Mouse (Mus musculus) forebrain, postnatal 0 days (tissue): Measurements from ENCODE around the gene Scgn. TPM values are rescaled to one million over a fixed set of nuclear protein-coding genes. Genes with fewer than 3 reads are reported as not detected.

ENCODE experiments used
- ATAC-seq: fragments of 200-750 bp; cut with Nextera tagmentation; 2 replicates; pipeline ENCODE4 v1.8.0; 2017; ENCODE audit warnings: mild to moderate bottlenecking, moderate library complexity
- DNase-seq: peaks from one replicate; pipeline ENCODE4 v3.0.0-alpha.2; 2015
- H3K27ac ChIP-seq: fragments of 300-500 bp; sonication (generic); 2 replicates; pipeline ENCODE4 v1.5.1; 2014; ENCODE audit warnings: low read depth, mild to moderate bottlenecking, antibody characterized with exemption, low read length, moderate library complexity, mixed read lengths
- H3K27me3 ChIP-seq: fragments of 300-500 bp; sonication (generic); 2 replicates; pipeline ENCODE4 v1.6.1; 2014; ENCODE audit warnings: mild to moderate bottlenecking, low read length, mixed read lengths; ENCODE audit not compliant: insufficient read depth
- H3K36me3 ChIP-seq: fragments of 300-500 bp; sonication (generic); 2 replicates; pipeline ENCODE4 v1.6.1; 2014; ENCODE audit warnings: mild to moderate bottlenecking, moderate library complexity; ENCODE audit not compliant: insufficient read depth
- H3K4me1 ChIP-seq: fragments of 300-500 bp; sonication (generic); 2 replicates; pipeline ENCODE4 v1.6.1; 2014; ENCODE audit warnings: antibody characterized with exemption; ENCODE audit not compliant: insufficient read depth
- H3K4me2 ChIP-seq: fragments of 300-500 bp; sonication (generic); 2 replicates; pipeline ENCODE4 v1.6.1; 2014; ENCODE audit warnings: low read depth, mild to moderate bottlenecking, moderate library complexity
- H3K4me3 ChIP-seq: fragments of 300-500 bp; sonication (generic); 2 replicates; pipeline ENCODE4 v1.5.1; 2014; ENCODE audit warnings: low read depth, low read length, mixed read lengths
- H3K9ac ChIP-seq: fragments of 300-500 bp; sonication (generic); 2 replicates; pipeline ENCODE4 v1.6.1; 2014; ENCODE audit warnings: mild to moderate bottlenecking
- H3K9me3 ChIP-seq: fragments of 300-500 bp; sonication (generic); 2 replicates; pipeline ENCODE4 v1.6.1; 2016; ENCODE audit warnings: low read length
- CTCF ChIP-seq: sonication (generic); IDR thresholded peaks from 2 replicates; pipeline ENCODE4 v1.5.1; 2016; ENCODE audit warnings: antibody characterized with exemption, control low read depth, low read depth
- WGBS: fragments of 180-500 bp; shearing (Covaris S2); extraction: QIAGEN DNeasy Blood & Tissue Kit; methylation state at CpG from one replicate; pipeline ENCODE4 v1.1.7; 2014; 5-methylcytosine and 5-hydroxymethylcytosine counted together
- polyA plus RNA-seq: library from polyadenylated mRNA; unstranded; fragments of >200 nt; fragmentation: Nextera tagmentation; extraction: Ambion mirVana; gene quantifications from 2 replicates; pipeline ENCODE4 v1.2.1, GENCODE M21; 2015
- total RNA-seq: library from RNA; depleted of rRNA; stranded (reverse); fragments of >200 nt; gene quantifications from 2 replicates; pipeline ENCODE4 v1.2.3, GENCODE M21; 2014

The Scgn gene
- total and polyA plus RNA-seq, 2 experiments from 2014 or later = 1.4 to 2.7 TPM

DNA sequence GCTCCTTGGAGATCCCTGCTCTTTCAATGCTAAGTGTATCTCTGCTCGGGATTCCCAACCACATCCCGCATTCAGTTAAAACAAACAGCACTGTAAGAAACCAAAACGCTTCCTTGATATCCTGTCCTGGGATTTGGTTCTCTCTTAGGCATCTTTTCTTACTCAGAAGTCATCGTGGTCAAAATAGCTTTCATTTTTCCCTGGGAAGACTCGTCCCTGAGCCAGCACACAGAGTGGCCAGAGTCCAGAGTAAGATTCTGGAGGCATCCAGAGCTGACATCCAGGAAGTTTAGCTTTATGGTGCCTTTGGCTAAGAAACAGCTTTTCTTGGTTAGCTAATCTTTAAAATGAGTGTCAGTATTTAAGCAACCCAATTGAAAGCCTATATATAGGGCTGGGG lies 18.7 kb downstream of the Scgn start:
- H3K36me3 ChIP-seq = no peaks in the 10 kb centered on the region
- no peak overlapping the region for H3K9ac ChIP-seq
- no peak overlapping the region for H3K4me2 ChIP-seq
- ATAC-seq = no peak; the same call in 1 of the 2 replicates
- H3K27me3 ChIP-seq = no peaks in the 10 kb centered on the region
- TF ChIP-seq CTCF = no peak
- 0 out of 2 replicates have a peak, but pooled peaks cover 2% of the 10 kb centered on the region for H3K4me1 ChIP-seq
- H3K4me3 ChIP-seq = no peak overlapping the region
- H3K27ac ChIP-seq = no peak overlapping the region
- no peak for DNase-seq
- no peaks in the 10 kb centered on the region for H3K9me3 ChIP-seq
- WGBS = 61% methylated on average over 5 of the region's 5 CpGs

- Histone ChIP-seq H3K4me3 (no peak overlapping the region), H3K9ac (no peak overlapping the region), H3K4me1 (0 out of 2 replicates have a peak, but pooled peaks cover 2% of the 10 kb centered on the region), H3K4me2 (no peak overlapping the region), H3K27ac (no peak overlapping the region), H3K36me3 (no peaks in the 10 kb centered on the region), H3K27me3 (no peaks in the 10 kb centered on the region), H3K9me3 (no peaks in the 10 kb centered on the region)
- 30% methylated on average over 2 of the region's 2 CpGs for WGBS
- TF ChIP-seq CTCF = no peak
- ATAC-seq = peak; percentile 78
- peak; percentile 35 for DNase-seq
Measured at GRCm38 (mm10) chr13:23971870-23972269, 19.1 kb downstream of the Scgn start.

- peak; percentile 38 for ATAC-seq
- TF ChIP-seq CTCF = no peak
- no peaks in the 10 kb centered on the region for H3K36me3 ChIP-seq
- H3K4me1 ChIP-seq = no peaks in the 10 kb centered on the region
- H3K4me3 ChIP-seq = no peak overlapping the region
- DNase-seq = no peak
- H3K9ac ChIP-seq = no peak overlapping the region
- H3K27me3 ChIP-seq = no peaks in the 10 kb centered on the region
- no peaks in the 10 kb centered on the region for H3K9me3 ChIP-seq
- H3K4me2 ChIP-seq = no peak overlapping the region
- H3K27ac ChIP-seq = no peak overlapping the region
- WGBS = 62% methylated on average over 2 of the region's 2 CpGs
Measured at GRCm38 (mm10) chr13:23964909-23965308, 26.1 kb downstream of the Scgn start.

DNA sequence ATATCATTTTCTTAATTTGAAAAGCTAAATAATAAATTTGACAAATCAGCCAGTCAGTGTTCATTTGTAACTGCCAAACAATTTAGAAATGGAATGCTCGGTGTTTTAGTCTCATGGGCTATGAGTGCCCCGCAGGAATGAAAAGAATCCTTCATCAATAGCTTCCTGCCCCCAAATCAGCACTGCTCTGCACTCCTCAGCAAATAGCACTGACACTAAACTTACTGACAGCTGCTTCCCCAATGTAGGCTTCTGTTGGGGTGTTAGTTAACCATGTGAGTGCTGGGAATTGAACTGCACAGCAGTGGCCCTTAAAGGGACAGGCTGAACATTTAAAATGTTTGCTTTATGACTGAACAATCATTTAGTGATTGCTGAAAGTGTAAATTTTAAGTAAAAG lies 31.2 kb downstream of the Scgn start:
- Histone ChIP-seq H3K9ac (no peak overlapping the region), H3K36me3 (no peaks in the 10 kb centered on the region), H3K9me3 (no peaks in the 10 kb centered on the region), H3K27me3 (no peaks in the 10 kb centered on the region), H3K4me1 (no peaks in the 10 kb centered on the region), H3K4me3 (no peak overlapping the region), H3K27ac (no peak overlapping the region), H3K4me2 (no peak overlapping the region)
- no peak; the same call in 1 of the 2 replicates for ATAC-seq
- DNase-seq = no peak
- TF ChIP-seq CTCF = no peak
- WGBS = 25% methylated on average over 2 of the region's 2 CpGs

GRCm38 (mm10) chr13:23950928-23951327 lies 40.1 kb downstream of the Scgn start:
- peak; percentile 28; the same call in 1 of the 2 replicates for TF ChIP-seq CTCF
- H3K36me3 ChIP-seq = no peaks in the 10 kb centered on the region
- no peak overlapping the region for H3K4me2 ChIP-seq
- no peaks in the 10 kb centered on the region for H3K27me3 ChIP-seq
- DNase-seq = no peak
- H3K9ac ChIP-seq = no peak overlapping the region
- no peak overlapping the region for H3K27ac ChIP-seq
- no peak for ATAC-seq
- H3K4me3 ChIP-seq = no peak overlapping the region
- no peaks in the 10 kb centered on the region for H3K4me1 ChIP-seq
- H3K9me3 ChIP-seq = no peaks in the 10 kb centered on the region
- 79% methylated on average over 3 of the region's 3 CpGs for WGBS

DNA sequence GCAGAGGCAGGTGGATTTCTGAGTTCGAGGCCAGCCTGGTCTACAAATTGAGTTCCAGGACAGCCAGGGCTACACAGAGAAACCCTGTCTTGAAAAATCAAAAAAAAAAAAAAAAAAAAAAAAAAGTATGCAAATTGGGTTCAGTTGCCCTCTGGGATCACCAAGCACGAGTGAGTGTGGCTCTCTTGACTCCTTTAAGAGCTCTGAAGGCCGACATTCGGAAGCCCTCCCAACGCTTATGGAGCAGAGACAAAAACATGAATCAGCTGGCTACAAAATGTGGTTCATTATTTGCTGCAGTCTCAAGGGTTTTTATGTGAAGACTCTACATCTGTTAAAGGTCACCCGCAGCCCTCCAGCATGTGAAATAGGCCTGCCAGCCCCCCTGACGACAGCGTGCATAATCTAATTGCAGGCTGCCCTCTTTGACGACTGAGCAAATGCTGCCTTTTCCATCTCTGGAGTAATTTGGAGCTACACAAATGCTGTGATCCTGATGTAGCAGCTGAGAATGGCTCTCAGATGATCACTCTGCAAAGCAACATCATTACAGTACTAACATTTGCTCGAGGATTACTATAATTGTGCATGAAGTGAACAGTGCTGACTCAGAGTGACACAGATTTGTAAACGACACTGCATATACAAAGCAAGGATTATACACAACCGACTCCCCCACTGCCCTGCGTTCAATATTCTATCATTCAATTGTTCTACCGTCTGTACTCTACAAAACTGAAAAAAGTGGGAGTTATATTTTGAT lies 41.3 kb downstream of the Scgn start:
- 34% methylated on average over 14 of the region's 14 CpGs for WGBS
- Histone ChIP-seq H3K27me3 (no peaks in the 10 kb centered on the region), H3K9ac (no peak overlapping the region), H3K4me3 (no peak overlapping the region), H3K9me3 (no peaks in the 10 kb centered on the region), H3K27ac (0 out of 2 replicates have a peak overlapping the region, but pooled peaks have one; percentile 23), H3K4me2 (no peak overlapping the region), H3K4me1 (no peaks in the 10 kb centered on the region), H3K36me3 (no peaks in the 10 kb centered on the region)
- DNase-seq (peak; percentile 55), ATAC-seq (peak; percentile 89)
- no peak for TF ChIP-seq CTCF

DNA sequence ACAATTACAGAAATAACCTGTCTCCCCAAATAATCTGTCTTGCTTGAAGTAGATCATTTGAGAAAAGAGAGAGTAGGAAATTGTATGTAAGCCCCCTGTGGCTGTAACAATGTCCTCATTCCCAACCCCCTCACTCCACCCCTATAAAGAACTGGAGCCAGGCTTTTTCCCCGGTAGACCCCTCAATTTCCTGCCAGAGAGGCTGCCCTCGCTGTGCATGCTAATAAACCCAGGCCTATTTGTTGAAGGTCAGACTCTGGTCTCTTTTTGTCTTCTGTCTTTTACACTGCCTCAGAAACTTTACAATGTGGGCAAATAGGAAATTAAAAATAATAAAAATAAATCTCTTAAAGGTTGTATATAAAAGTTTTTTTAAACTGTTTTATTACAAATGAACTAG lies 44.8 kb downstream of the Scgn start:
- Histone ChIP-seq H3K36me3 (no peaks in the 10 kb centered on the region), H3K27ac (no peak overlapping the region), H3K4me2 (no peak overlapping the region), H3K4me1 (no peaks in the 10 kb centered on the region), H3K4me3 (no peak overlapping the region), H3K9me3 (no peaks in the 10 kb centered on the region), H3K27me3 (no peaks in the 10 kb centered on the region), H3K9ac (no peak overlapping the region)
- ATAC-seq (no peak), DNase-seq (no peak)
- no peak for TF ChIP-seq CTCF
- 21% methylated on average over 2 of the region's 2 CpGs for WGBS
